Mouse (Mus musculus) lung, adult 2 months (tissue): ENCODE data around the gene Gm37240.

Experiments
- CTCF ChIP-seq: fragments of 200-500 bp; IDR thresholded peaks from 2 replicates; pipeline ENCODE4 v1.5.1; 2011; ENCODE audit warnings: mild to moderate bottlenecking, low read length, control low read depth; ENCODE audit not compliant: insufficient read depth
- POLR2A ChIP-seq: fragments of 200-500 bp; IDR thresholded peaks from 2 replicates; pipeline ENCODE4 v1.6.1; 2011; ENCODE audit warnings: low read depth, mild to moderate bottlenecking, control low read depth, low read length, borderline replicate concordance; ENCODE audit errors: extremely low read depth

- TF ChIP-seq CTCF (no peak), POLR2A (0 out of 2 replicates have a peak, but pooled peaks have one; percentile 23)
Measured at GRCm38 (mm10) chr3:85888221-85888671, 928 bp upstream of the Gm37240 start.
